Mouse (Mus musculus) neural tube, embryonic 15.5 days (tissue): ENCODE measurements around the gene 2010111I01Rik. TPM values are rescaled to one million over a fixed set of nuclear protein-coding genes. Genes with fewer than 3 reads are reported as not detected.

Source experiments
- ATAC-seq: fragments of 200-750 bp; cut with Nextera tagmentation; 2 replicates; pipeline ENCODE4 v1.8.0; 2017; ENCODE audit warnings: mild to moderate bottlenecking, moderate TSS enrichment, moderate library complexity; ENCODE audit not compliant: low FRiP score
- H3K27ac ChIP-seq: fragments of 300-500 bp; sonication (generic); replicated peaks from 2 replicates; pipeline ENCODE4 v1.5.1; 2015; ENCODE audit warnings: mild to moderate bottlenecking, inconsistent platforms
- H3K27me3 ChIP-seq: fragments of 300-500 bp; sonication (generic); replicated peaks from 2 replicates; pipeline ENCODE4 v1.6.1; 2015; ENCODE audit warnings: inconsistent platforms
- H3K36me3 ChIP-seq: fragments of 300-500 bp; sonication (generic); 2 replicates; pipeline ENCODE4 v1.6.1; 2015; ENCODE audit warnings: inconsistent platforms
- H3K4me1 ChIP-seq: fragments of 300-500 bp; sonication (generic); 2 replicates; pipeline ENCODE4 v1.6.1; 2015; ENCODE audit warnings: inconsistent platforms
- H3K4me2 ChIP-seq: fragments of 300-500 bp; sonication (generic); 2 replicates; pipeline ENCODE4 v1.6.1; 2015; ENCODE audit warnings: inconsistent platforms, mild to moderate bottlenecking, moderate library complexity
- H3K4me3 ChIP-seq: fragments of 300-500 bp; sonication (generic); replicated peaks from 2 replicates; pipeline ENCODE4 v1.5.1; 2015; ENCODE audit warnings: mild to moderate bottlenecking, inconsistent platforms
- H3K9ac ChIP-seq: fragments of 300-500 bp; sonication (generic); replicated peaks from 2 replicates; pipeline ENCODE4 v1.6.1; 2015; ENCODE audit warnings: mild to moderate bottlenecking, inconsistent platforms
- H3K9me3 ChIP-seq: fragments of 300-500 bp; sonication (generic); replicated peaks from 2 replicates; pipeline ENCODE4 v1.6.1; 2016; ENCODE audit warnings: inconsistent platforms
- WGBS: fragments of 180-500 bp; shearing (Covaris S2); methylation state at CpG from one replicate; pipeline ENCODE4 v1.1.7; 2015; ENCODE audit warnings: mixed read lengths; 5-methylcytosine and 5-hydroxymethylcytosine counted together
- polyA plus RNA-seq: library from polyadenylated mRNA; unstranded; fragments of >200 nt; fragmentation: Nextera tagmentation; extraction: Ambion mirVana; gene quantifications from 2 replicates; pipeline ENCODE4 v1.2.1, GENCODE M21; 2015

2010111I01Rik gene
- polyA plus RNA-seq, 1 experiment from 2014 or later = 36.1 TPM

GRCm38 (mm10) chr13:63148157-63148556, 183.5 kb downstream of the 2010111I01Rik start:
- ATAC-seq = no peak
- no peak overlapping the region for H3K4me2 ChIP-seq
- H3K4me1 ChIP-seq = no peaks in the 10 kb centered on the region
- WGBS = 22% methylated on average over 1 of the region's 1 CpGs
- H3K27me3 ChIP-seq = no peaks in the 10 kb centered on the region
- no peak overlapping the region for H3K4me3 ChIP-seq
- no peak overlapping the region for H3K27ac ChIP-seq
- no peaks in the 10 kb centered on the region for H3K36me3 ChIP-seq
- no peak overlapping the region for H3K9ac ChIP-seq
- H3K9me3 ChIP-seq = no peaks in the 10 kb centered on the region

DNA sequence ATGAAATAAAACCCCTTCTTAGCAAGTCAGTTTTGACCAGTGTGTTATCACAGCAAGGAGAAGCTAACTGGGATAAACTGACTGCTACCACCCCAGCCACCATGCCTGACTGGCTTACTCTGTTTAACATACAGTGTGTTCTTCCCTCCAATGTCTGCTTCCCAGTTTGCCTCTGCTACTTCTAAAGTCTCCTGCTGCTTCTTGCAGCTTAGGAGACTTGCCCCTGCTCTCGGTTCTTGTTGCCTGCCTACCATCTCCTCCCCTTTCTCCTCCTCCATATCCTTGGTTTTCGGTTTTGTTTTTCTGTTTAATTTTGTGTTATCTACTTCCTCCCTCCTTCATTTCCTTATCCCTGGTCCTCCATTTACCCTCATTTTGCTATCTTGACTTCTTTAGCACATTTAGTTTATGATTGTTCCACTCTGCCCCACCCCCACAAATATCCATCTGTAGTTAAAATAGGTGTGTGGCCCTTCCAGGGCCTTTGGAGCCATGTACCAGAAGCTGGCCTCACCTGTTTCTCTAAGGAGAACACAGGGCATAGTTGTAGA, 185.9 kb downstream of the 2010111I01Rik start:
- Histone ChIP-seq H3K4me1 (peaks cover 8% of the 10 kb centered on the region), H3K27me3 (no peaks in the 10 kb centered on the region), H3K36me3 (no peaks in the 10 kb centered on the region), H3K9me3 (no peaks in the 10 kb centered on the region), H3K9ac (no peak overlapping the region), H3K27ac (no peak overlapping the region), H3K4me2 (no peak overlapping the region), H3K4me3 (no peak overlapping the region)
- WGBS = 67% methylated on average over 2 of the region's 2 CpGs
- no peak for ATAC-seq

GRCm38 (mm10) chr13:63151028-63151738, 186.5 kb downstream of the 2010111I01Rik start:
- Histone ChIP-seq H3K9ac (no peak overlapping the region), H3K4me1 (peaks cover 12% of the 10 kb centered on the region), H3K27ac (no peak overlapping the region), H3K4me2 (no peak overlapping the region), H3K4me3 (no peak overlapping the region), H3K36me3 (no peaks in the 10 kb centered on the region), H3K9me3 (no peaks in the 10 kb centered on the region), H3K27me3 (no peaks in the 10 kb centered on the region)
- WGBS = 92% methylated on average over 9 of the region's 9 CpGs
- ATAC-seq = no peak

DNA sequence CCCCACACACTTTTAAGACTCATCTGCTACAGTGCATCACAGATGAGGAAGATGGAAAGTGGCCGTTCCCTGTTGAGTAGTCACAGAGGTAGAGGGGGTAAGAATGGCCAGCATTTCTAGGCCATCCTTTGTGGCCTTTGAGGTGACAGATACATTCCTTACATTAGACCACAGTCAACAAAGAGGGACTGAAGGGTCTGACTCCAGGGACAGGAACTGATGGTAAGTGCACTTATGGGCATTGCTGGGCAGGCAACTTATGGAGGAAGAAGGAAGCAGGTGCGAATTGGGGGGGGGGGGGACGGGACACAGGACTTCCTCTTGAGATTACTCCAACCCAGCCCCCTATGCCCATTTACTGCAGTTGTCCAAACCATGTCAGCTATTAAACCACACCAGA, 187.8 kb downstream of the 2010111I01Rik start:
- H3K4me3 ChIP-seq = no peak overlapping the region
- H3K9me3 ChIP-seq = no peaks in the 10 kb centered on the region
- WGBS = 94% methylated on average over 3 of the region's 3 CpGs
- H3K36me3 ChIP-seq = no peaks in the 10 kb centered on the region
- peaks cover 12% of the 10 kb centered on the region for H3K4me1 ChIP-seq
- no peak for ATAC-seq
- H3K27ac ChIP-seq = no peak overlapping the region
- H3K9ac ChIP-seq = no peak overlapping the region
- no peak overlapping the region for H3K4me2 ChIP-seq
- H3K27me3 ChIP-seq = no peaks in the 10 kb centered on the region

DNA sequence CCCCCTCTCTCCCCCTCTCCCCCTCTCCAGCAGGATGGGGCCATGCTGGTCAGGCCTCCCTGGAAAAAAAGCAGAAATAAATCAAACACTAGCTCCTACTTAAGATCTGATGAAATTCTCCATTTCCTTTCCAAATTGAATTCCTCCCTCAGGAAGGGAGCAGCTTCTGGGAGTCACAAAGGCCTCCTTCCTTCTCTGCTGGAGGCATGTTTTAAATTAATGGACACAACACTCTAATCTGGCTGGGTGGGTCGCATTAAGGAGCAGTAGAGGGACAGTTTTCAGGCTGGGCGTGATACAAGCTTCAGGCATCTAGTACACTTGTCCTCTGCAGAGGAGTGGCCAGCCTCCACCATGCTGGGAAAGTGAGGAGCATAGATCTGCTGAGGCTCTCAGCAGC, 188.7 kb downstream of the 2010111I01Rik start:
- Histone ChIP-seq H3K27ac (no peak overlapping the region), H3K36me3 (no peaks in the 10 kb centered on the region), H3K27me3 (no peaks in the 10 kb centered on the region), H3K4me1 (peaks cover 12% of the 10 kb centered on the region), H3K4me2 (no peak overlapping the region), H3K9ac (no peak overlapping the region), H3K9me3 (no peaks in the 10 kb centered on the region), H3K4me3 (no peak overlapping the region)
- no peak for ATAC-seq
- 46% methylated on average over 2 of the region's 2 CpGs for WGBS

DNA sequence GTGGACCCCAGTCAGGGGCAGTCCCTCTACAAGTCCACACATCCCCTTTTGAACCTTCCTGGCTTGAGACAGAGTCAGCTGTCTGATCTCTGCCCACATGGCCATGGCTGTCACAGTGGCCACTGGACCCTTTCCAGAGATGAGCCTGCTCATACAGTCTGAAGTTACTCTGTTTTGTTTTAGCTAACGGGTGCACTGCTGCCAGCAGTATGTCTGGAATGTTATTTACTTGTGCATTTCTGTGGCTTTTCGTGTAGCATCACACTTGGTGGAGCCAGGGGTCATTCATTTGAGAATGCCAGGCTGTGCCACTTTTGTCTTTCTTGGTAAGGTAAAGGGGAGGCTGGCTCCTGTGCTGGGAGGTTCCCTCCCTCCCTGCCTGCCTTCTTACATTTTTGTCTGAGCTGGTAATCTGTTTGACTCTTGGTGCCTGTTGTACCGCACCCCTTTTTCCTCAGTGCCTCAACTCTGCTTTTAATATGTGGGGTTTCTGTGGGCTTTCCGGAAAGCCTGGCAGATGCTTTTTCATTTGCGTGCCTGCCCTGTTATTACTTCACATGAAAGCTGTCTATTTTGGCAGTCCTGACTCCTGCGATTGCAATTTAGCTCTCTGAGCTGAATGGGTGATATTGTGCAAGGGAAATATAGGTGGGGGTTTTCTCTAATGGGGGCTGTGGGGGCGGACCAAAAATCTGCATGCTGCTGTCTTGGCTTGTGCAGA, 190.3 kb downstream of the 2010111I01Rik start:
- 61% methylated on average over 7 of the region's 7 CpGs for WGBS
- H3K27ac ChIP-seq = peak overlapping the region; percentile 28; the same call in 1 of the 2 replicates
- H3K9ac ChIP-seq = no peak overlapping the region
- 0 out of 2 replicates have a peak, but pooled peaks have one; percentile 55 for ATAC-seq
- no peak overlapping the region for H3K4me3 ChIP-seq
- no peaks in the 10 kb centered on the region for H3K36me3 ChIP-seq
- H3K27me3 ChIP-seq = no peaks in the 10 kb centered on the region
- peaks cover 12% of the 10 kb centered on the region for H3K4me1 ChIP-seq
- no peaks in the 10 kb centered on the region for H3K9me3 ChIP-seq
- H3K4me2 ChIP-seq = no peak overlapping the region

- 72% methylated on average over 10 of the region's 10 CpGs for WGBS
- no peaks in the 10 kb centered on the region for H3K27me3 ChIP-seq
- no peaks in the 10 kb centered on the region for H3K9me3 ChIP-seq
- peaks cover 12% of the 10 kb centered on the region for H3K4me1 ChIP-seq
- H3K9ac ChIP-seq = no peak overlapping the region
- ATAC-seq = no peak
- H3K4me2 ChIP-seq = no peak overlapping the region
- H3K27ac ChIP-seq = no peak overlapping the region
- no peak overlapping the region for H3K4me3 ChIP-seq
- no peaks in the 10 kb centered on the region for H3K36me3 ChIP-seq
These were observed 191.6 kb downstream of the 2010111I01Rik start for GRCm38 (mm10) chr13:63156264-63156663.

- H3K9me3 ChIP-seq = no peaks in the 10 kb centered on the region
- 61% methylated on average over 11 of the region's 11 CpGs for WGBS
- ATAC-seq = no peak
- H3K27me3 ChIP-seq = no peaks in the 10 kb centered on the region
- no peak overlapping the region for H3K9ac ChIP-seq
- H3K36me3 ChIP-seq = no peaks in the 10 kb centered on the region
- peaks cover 11% of the 10 kb centered on the region for H3K4me1 ChIP-seq
- no peak overlapping the region for H3K27ac ChIP-seq
- no peak overlapping the region for H3K4me3 ChIP-seq
- no peak overlapping the region for H3K4me2 ChIP-seq
These were observed 205.8 kb downstream of the 2010111I01Rik start for GRCm38 (mm10) chr13:63170282-63171073.

DNA sequence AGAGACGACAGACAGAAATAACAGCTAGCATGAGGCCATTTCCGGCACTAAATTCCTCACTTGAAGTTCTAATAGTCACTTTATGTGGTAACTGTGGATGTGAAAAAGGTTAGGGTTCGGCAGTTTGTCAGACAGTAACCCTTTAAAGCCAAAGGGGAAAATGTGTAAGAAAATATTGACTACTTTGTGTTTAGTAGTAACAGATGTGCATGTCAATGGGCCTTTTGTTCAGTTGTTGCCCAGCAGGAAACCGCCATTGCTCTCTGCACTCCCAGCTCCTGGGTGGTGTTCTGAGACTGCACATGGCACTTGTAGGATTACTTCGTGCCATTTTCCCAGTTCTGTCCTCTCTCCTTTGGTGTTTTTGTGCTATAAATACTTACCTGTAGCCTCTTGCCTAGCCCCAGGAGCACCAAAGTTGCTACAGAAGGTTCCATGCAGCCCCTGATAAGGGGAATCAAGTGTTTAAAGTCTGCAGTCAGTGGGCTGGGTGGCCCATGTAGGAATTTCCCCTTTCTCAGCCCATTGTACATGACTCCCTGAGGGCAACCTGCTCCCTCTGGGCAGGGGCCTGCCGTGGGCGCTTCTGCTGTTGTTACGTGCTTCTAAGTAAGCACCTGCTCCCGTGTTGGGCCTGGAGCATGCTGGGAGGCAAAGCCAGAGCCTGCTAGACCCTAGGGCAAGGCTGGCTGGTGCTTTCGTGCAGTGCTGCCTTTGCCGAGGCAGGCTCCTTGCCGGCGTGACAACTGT, 206.8 kb downstream of the 2010111I01Rik start:
- Histone ChIP-seq H3K4me2 (no peak overlapping the region), H3K4me3 (no peak overlapping the region), H3K4me1 (peaks cover 11% of the 10 kb centered on the region), H3K9me3 (no peaks in the 10 kb centered on the region), H3K9ac (no peak overlapping the region), H3K27ac (no peak overlapping the region), H3K27me3 (no peaks in the 10 kb centered on the region), H3K36me3 (no peaks in the 10 kb centered on the region)
- ATAC-seq = no peak
- 16% methylated on average over 13 of the region's 13 CpGs for WGBS

- no peaks in the 10 kb centered on the region for H3K9me3 ChIP-seq
- H3K27ac ChIP-seq = no peak overlapping the region
- no peaks in the 10 kb centered on the region for H3K36me3 ChIP-seq
- no peak for ATAC-seq
- no peaks in the 10 kb centered on the region for H3K27me3 ChIP-seq
- H3K9ac ChIP-seq = no peak overlapping the region
- H3K4me3 ChIP-seq = no peak overlapping the region
- WGBS = 84% methylated on average over 3 of the region's 3 CpGs
- H3K4me1 ChIP-seq = peaks cover 11% of the 10 kb centered on the region
- H3K4me2 ChIP-seq = no peak overlapping the region
These were observed 207.4 kb downstream of the 2010111I01Rik start for GRCm38 (mm10) chr13:63172097-63172445.
